Mouse (Mus musculus): ENCODE results near the gene Il17rc. TPM values are rescaled to one million over a fixed set of nuclear protein-coding genes. Genes with fewer than 3 reads are reported as not detected.

The Il17rc gene
- total and polyA plus RNA-seq, 3 experiments: 6.5 to 12.1 (median 7.5) TPM

GRCm38 (mm10) chr6:113501388-113502084 lies 30.3 kb downstream of the Il17rc start, which contains the start of gene Prrt3:
Prrt3 (minus strand) TSS chr6:113501931.
- no peak within 1 kb of the TSS for H3K4me3 ChIP-seq
- peaks cover 5% of the 10 kb centered on the region for H3K27me3 ChIP-seq (ENCODE audit: control insufficient read depth, insufficient read depth, low read length)
- H3K79me2 ChIP-seq (replicated peaks; ENCODE audit: control insufficient read depth, insufficient read depth, low read length): no peaks in the 10 kb centered on the region
- no peaks in the 10 kb centered on the region for H3K36me3 ChIP-seq (ENCODE audit: control insufficient read depth, insufficient read depth, low read length)
- intact Hi-C loops (cut with DNase I): no loop called here
- no peak within 1 kb of the TSS for H3K9ac ChIP-seq (ENCODE audit: low read depth, low read length)
- TF ChIP-seq EP300 (IDR thresholded peaks at IDR 0.05; ENCODE audit: insufficient read depth, low read depth, low read length) (no peak), POLR2A (IDR thresholded peaks at IDR 0.05; ENCODE audit: insufficient read depth, low read depth, low read length) (no peak), CTCF (IDR thresholded peaks at IDR 0.05) (no peak)
- no peaks in the 10 kb centered on the region for H3K4me1 ChIP-seq (ENCODE audit: control insufficient read depth, insufficient read depth, low read length)
- DNase-seq: no peak
- WGBS: 8% methylated on average over 32 of the region's 32 CpGs
- H3K27ac ChIP-seq: no peak within 1 kb of the TSS

GRCm38 (mm10) chr6:113502801-113503200 lies 31.6 kb downstream of the Il17rc start:
- Histone ChIP-seq H3K27ac (no peak overlapping the region), H3K27me3 (ENCODE audit: control insufficient read depth, insufficient read depth, low read length) (peaks cover 5% of the 10 kb centered on the region), H3K4me3 (no peak overlapping the region), H3K9ac (ENCODE audit: low read depth, low read length) (no peak overlapping the region), H3K4me1 (ENCODE audit: control insufficient read depth, insufficient read depth, low read length) (no peaks in the 10 kb centered on the region), H3K79me2 (replicated peaks; ENCODE audit: control insufficient read depth, insufficient read depth, low read length) (no peaks in the 10 kb centered on the region), H3K36me3 (ENCODE audit: control insufficient read depth, insufficient read depth, low read length) (no peaks in the 10 kb centered on the region)
- intact Hi-C loops (cut with DNase I): no loop called here
- DNase-seq: no peak
- 56% methylated on average over 2 of the region's 2 CpGs for WGBS
- TF ChIP-seq CTCF (IDR thresholded peaks at IDR 0.05) (no peak), POLR2A (IDR thresholded peaks at IDR 0.05; ENCODE audit: insufficient read depth, low read depth, low read length) (no peak), EP300 (IDR thresholded peaks at IDR 0.05; ENCODE audit: insufficient read depth, low read depth, low read length) (no peak)

- Histone ChIP-seq H3K9ac (ENCODE audit: low read depth, low read length) (no peak overlapping the region), H3K27me3 (ENCODE audit: control insufficient read depth, insufficient read depth, low read length) (peaks cover 5% of the 10 kb centered on the region), H3K4me1 (ENCODE audit: control insufficient read depth, insufficient read depth, low read length) (peaks cover 5% of the 10 kb centered on the region), H3K79me2 (replicated peaks; ENCODE audit: control insufficient read depth, insufficient read depth, low read length) (no peaks in the 10 kb centered on the region), H3K4me3 (no peak overlapping the region), H3K27ac (no peak overlapping the region), H3K36me3 (ENCODE audit: control insufficient read depth, insufficient read depth, low read length) (no peaks in the 10 kb centered on the region)
- intact Hi-C loops (cut with DNase I): no loop called here
- TF ChIP-seq CTCF (IDR thresholded peaks at IDR 0.05) (no peak), EP300 (IDR thresholded peaks at IDR 0.05; ENCODE audit: insufficient read depth, low read depth, low read length) (no peak), POLR2A (IDR thresholded peaks at IDR 0.05; ENCODE audit: insufficient read depth, low read depth, low read length) (no peak)
- no peak for DNase-seq
- 85% methylated on average over 1 of the region's 1 CpGs for WGBS
Measured at GRCm38 (mm10) chr6:113505689-113506088, 34.5 kb downstream of the Il17rc start.

GRCm38 (mm10) chr6:113507130-113507529 lies 35.9 kb downstream of the Il17rc start:
- Histone ChIP-seq H3K36me3 (ENCODE audit: control insufficient read depth, insufficient read depth, low read length) (no peaks in the 10 kb centered on the region), H3K79me2 (replicated peaks; ENCODE audit: control insufficient read depth, insufficient read depth, low read length) (no peaks in the 10 kb centered on the region), H3K9ac (ENCODE audit: low read depth, low read length) (no peak overlapping the region), H3K27me3 (ENCODE audit: control insufficient read depth, insufficient read depth, low read length) (peaks cover 2% of the 10 kb centered on the region; the same call in 1 of the 2 replicates), H3K4me3 (no peak overlapping the region), H3K4me1 (ENCODE audit: control insufficient read depth, insufficient read depth, low read length) (peaks cover 5% of the 10 kb centered on the region), H3K27ac (no peak overlapping the region)
- intact Hi-C loops (cut with DNase I): no loop called here
- no peak for TF ChIP-seq EP300 (IDR thresholded peaks at IDR 0.05; ENCODE audit: insufficient read depth, low read depth, low read length)
- no peak for TF ChIP-seq CTCF (IDR thresholded peaks at IDR 0.05)
- no peak for TF ChIP-seq POLR2A (IDR thresholded peaks at IDR 0.05; ENCODE audit: insufficient read depth, low read depth, low read length)
- DNase-seq: no peak

- H3K36me3 ChIP-seq (ENCODE audit: control insufficient read depth, insufficient read depth, low read length): no peaks in the 10 kb centered on the region
- H3K27me3 ChIP-seq (ENCODE audit: control insufficient read depth, insufficient read depth, low read length): no peaks in the 10 kb centered on the region
- H3K4me3 ChIP-seq: no peak overlapping the region
- H3K79me2 ChIP-seq (replicated peaks; ENCODE audit: control insufficient read depth, insufficient read depth, low read length): no peaks in the 10 kb centered on the region
- WGBS: 30% methylated on average over 7 of the region's 7 CpGs
- no peak overlapping the region for H3K27ac ChIP-seq
- H3K9ac ChIP-seq (ENCODE audit: low read depth, low read length): no peak overlapping the region
- intact Hi-C loops (cut with DNase I): no loop called here
- H3K4me1 ChIP-seq (ENCODE audit: control insufficient read depth, insufficient read depth, low read length): peaks cover 5% of the 10 kb centered on the region
- TF ChIP-seq CTCF (IDR thresholded peaks at IDR 0.05) (no peak), POLR2A (IDR thresholded peaks at IDR 0.05; ENCODE audit: insufficient read depth, low read depth, low read length) (no peak), EP300 (IDR thresholded peaks at IDR 0.05; ENCODE audit: insufficient read depth, low read depth, low read length) (no peak)
- no peak for DNase-seq
Measured at GRCm38 (mm10) chr6:113508272-113508946, 37.2 kb downstream of the Il17rc start.

GRCm38 (mm10) chr6:113508947-113509280 lies 37.7 kb downstream of the Il17rc start:
- H3K4me3 ChIP-seq: no peak overlapping the region
- no peak for DNase-seq
- intact Hi-C loops (cut with DNase I): no loop called here

More at GRCm38 (mm10) chr6:113508947-113509280, 37.7 kb downstream of the Il17rc start:
- no peak for TF ChIP-seq EP300 (IDR thresholded peaks at IDR 0.05; ENCODE audit: insufficient read depth, low read depth, low read length)
- TF ChIP-seq POLR2A (IDR thresholded peaks at IDR 0.05; ENCODE audit: insufficient read depth, low read depth, low read length): no peak
- no peak for TF ChIP-seq CTCF (IDR thresholded peaks at IDR 0.05)
- Histone ChIP-seq H3K27me3 (ENCODE audit: control insufficient read depth, insufficient read depth, low read length) (no peaks in the 10 kb centered on the region), H3K4me1 (ENCODE audit: control insufficient read depth, insufficient read depth, low read length) (peaks cover 5% of the 10 kb centered on the region), H3K79me2 (replicated peaks; ENCODE audit: control insufficient read depth, insufficient read depth, low read length) (no peaks in the 10 kb centered on the region), H3K36me3 (ENCODE audit: control insufficient read depth, insufficient read depth, low read length) (no peaks in the 10 kb centered on the region), H3K9ac (ENCODE audit: low read depth, low read length) (no peak overlapping the region), H3K27ac (no peak overlapping the region)
- WGBS: 48% methylated on average over 5 of the region's 5 CpGs
